Mouse (Mus musculus): ENCODE data around the gene Gfod2. TPM values are rescaled to one million over a fixed set of nuclear protein-coding genes. Genes with fewer than 3 reads are reported as not detected.

Gene Gfod2
- total RNA-seq, 2 experiments from 2014 or later = 19.2 to 23.1 TPM

- DNase-seq (ENCODE audit: extremely low spot score in 1 of 2, low spot score in 1 of 2) = no peak
Observed at GRCm38 (mm10) chr8:105704955-105705354, 53.5 kb downstream of the Gfod2 start.

DNA sequence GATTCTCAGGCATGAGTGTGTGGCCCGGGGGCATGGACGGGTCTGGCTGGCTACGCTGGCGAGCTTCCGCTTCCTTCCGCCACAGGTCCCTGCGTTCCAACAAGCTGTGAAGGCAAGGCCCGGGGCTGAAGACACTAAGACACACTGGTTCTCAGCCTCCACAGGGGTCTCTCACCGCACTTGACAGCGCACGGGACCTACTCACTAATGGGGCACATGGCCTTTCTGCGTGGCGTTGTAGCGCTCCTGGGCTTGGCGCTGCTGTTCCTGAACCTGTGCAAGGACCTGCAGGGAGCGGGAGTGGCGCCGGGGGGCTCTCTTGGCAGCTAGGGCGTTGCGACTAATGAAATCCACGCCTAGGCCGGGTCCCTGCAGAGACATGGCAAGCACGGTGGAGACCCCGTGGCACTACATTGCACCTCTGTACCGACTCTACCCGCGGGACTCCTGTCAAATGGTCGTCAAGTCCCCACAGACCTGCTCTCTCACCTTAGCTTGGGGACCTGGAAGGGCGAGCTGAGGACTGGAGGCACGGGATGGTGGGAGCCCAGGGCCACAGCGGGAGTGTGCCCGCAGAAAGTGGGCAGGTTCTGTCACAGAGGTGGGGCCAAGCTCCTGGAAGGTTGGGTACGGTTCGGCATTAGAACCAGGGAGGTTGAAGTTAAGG lies 54.2 kb downstream of the Gfod2 start:
- no peak for DNase-seq (ENCODE audit: extremely low spot score in 1 of 2, low spot score in 1 of 2)

GRCm38 (mm10) chr8:105702731-105703415 lies 55.6 kb downstream of the Gfod2 start:
- no peak for DNase-seq (ENCODE audit: extremely low spot score in 1 of 2, low spot score in 1 of 2)

DNA sequence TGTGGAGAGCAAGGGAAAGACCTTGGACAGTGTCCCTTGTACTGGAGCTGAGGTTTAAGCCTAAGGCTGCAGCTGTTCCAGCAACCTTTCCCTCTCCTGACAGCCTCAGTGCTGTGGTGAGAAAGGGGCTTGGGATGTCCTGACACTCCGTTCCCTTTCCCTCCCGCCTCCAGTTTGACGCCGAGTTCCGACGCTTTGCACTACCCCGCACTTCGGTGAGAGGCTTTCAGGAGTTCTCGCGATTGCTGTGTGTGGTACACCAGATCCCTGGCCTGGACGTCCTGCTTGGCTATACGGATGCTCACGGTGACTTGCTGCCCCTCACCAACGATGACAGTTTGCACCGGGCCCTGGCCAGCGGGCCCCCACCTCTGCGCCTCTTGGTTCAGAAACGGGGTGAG lies 56.5 kb downstream of the Gfod2 start:
- DNase-seq (ENCODE audit: extremely low spot score in 1 of 2, low spot score in 1 of 2) = no peak

DNA sequence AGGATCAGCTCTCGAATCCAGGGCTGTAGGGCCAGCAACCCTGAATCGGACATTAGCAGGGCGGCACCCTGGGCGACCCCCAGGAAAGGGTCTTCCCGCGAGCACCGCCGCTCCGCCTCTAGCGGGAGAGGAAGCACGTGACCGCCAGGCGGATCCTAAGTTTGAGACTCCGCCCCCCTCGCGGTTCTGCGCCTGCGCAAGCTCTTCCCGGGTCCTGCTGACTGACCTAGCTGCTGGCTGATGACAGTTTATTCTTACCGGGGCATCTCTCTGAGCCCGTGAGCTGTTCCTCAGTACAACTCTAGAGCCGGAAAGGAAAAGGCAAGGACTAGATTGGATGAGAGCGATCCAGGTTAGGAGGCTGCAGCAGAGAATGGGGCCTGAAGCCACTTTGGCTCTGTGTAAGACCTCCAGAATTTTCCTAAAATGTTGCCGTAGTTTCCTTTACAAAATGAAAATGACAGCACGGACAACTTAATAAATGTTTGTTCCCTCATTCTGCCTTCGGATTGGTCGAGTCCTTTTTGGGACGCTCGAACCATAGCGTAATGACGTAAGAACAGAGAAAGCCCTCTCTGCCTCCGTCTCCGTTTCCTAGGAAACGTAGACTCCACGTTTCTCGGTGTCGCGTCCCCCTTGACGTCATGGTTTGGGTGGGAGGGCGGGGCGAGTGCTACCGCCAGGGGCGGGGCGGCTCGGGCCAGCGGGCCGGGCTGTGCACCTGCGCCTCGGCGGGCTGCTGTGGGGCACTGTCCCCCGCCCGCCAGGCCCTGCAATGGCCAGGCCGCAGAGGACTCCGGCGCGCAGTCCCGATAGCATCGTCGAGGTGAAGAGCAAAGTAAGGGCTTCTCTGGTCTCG lies 57.3 kb downstream of the Gfod2 start, which contains the start of the genes Acd and Pard6a:
Acd (minus strand) TSS at position 137 of the 859 bp plus-strand sequence.
Pard6a (plus strand) TSS at position 183 of the 859 bp plus-strand sequence.
- DNase-seq (ENCODE audit: extremely low spot score in 1 of 2, low spot score in 1 of 2) = peak; percentile 95

DNA sequence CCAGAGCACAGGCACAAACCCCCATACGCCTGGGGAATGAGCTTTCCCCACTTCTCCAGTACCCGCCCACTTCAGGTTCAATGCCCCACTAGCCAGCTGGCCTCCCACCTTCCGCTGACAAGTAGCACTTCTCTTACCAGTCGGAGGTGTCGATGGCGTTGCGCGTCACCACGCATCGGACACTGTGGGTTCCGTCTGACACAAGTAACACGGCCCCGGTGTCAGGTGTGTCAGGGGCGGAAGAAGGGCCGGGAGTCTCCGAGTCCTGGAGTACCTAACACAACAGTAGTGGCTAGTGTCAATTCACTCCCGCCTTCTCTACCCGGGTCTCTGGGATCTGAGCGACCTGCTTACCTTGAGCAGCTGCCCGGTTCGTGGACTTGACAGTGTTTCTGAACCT lies 57.9 kb downstream of the Gfod2 start:
- DNase-seq (ENCODE audit: extremely low spot score in 1 of 2, low spot score in 1 of 2) = peak in 1 of 2 experiments; percentile 42

- DNase-seq (ENCODE audit: extremely low spot score in 1 of 2, low spot score in 1 of 2) = no peak
Observed at GRCm38 (mm10) chr8:105699488-105700215, 58.8 kb downstream of the Gfod2 start.

DNA sequence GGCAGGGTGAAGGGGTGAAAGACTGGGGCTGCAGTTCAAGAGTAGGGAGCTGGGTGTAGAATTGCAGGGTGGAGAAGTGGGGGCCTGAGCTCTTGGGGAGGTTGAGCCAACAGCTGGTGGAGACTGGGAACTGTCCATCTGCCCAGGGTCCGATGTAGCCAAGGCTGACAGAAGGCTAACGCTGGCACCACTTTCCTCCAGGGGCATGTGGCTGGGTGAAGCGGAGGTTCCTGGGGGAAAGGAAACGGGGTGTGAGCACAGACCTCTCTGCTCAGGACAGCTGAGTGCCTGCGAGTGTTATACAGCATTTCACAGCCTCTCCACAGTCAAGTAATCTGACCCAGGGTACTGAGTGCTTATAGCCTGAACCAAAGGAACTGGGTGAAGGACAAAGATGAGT lies 59.7 kb downstream of the Gfod2 start:
- DNase-seq (ENCODE audit: extremely low spot score in 1 of 2, low spot score in 1 of 2) = no peak

DNA sequence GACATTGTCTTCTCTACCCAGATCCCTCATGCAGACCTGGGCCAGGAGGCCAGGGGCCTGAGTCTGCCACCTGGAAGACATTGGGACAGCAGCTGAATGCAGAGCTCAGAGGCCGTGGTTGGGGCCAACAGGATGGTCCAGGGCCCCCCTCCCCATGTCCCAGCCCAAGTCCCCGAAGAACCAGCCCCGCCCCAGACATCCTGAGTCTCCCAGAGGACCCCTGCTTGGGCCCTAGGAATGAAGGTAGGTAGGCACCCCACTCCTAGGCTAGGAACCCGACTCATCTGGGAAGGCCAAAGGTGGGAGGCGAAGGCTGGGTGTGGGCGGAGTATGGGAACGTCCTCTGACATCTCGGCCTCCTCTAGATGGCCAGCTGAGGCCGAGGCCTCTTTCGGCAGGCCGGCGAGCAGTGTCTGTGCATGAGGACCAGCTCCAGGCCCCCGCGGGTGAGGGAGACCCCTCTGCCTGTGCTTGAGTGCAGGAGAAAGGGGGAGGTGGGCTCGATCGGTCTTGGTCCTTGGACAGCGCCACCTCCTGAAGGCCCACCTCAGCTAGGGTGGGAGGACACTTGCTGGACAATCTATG lies 61.2 kb downstream of the Gfod2 start:
- DNase-seq (ENCODE audit: extremely low spot score in 1 of 2, low spot score in 1 of 2) = no peak

DNA sequence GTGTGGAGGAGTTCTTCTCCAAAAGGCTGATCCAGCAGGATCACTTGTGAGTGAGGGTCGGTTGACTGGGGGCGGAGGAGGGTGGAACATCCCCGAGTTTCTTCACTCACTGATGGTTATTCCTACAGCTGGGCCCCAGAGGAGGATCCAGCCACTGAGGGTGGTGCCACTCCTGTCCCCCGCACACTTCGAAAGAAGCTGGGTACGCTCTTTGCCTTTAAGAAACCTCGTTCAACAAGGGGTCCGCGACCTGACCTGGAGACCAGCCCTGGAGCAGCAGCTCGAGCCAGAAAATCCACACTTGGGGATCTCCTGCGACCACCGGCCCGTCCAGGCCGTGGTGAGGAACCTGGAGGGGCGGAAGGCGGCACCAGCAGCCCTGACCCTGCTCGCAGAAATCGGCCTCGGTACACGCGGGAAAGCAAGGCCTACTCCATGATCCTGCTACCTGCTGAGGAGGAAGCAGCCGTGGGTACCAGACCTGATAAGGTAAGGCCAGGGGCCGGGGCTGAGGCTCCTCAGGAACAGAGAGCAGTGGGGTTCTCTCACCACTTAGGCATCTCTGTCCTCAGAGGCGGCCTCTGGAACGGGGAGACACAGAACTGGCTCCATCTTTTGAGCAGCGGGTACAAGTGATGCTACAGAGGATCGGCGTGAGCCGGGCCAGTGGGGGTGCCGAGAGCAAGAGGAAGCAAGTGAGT lies 63.2 kb downstream of the Gfod2 start:
- no peak for DNase-seq (ENCODE audit: extremely low spot score in 1 of 2, low spot score in 1 of 2)

DNA sequence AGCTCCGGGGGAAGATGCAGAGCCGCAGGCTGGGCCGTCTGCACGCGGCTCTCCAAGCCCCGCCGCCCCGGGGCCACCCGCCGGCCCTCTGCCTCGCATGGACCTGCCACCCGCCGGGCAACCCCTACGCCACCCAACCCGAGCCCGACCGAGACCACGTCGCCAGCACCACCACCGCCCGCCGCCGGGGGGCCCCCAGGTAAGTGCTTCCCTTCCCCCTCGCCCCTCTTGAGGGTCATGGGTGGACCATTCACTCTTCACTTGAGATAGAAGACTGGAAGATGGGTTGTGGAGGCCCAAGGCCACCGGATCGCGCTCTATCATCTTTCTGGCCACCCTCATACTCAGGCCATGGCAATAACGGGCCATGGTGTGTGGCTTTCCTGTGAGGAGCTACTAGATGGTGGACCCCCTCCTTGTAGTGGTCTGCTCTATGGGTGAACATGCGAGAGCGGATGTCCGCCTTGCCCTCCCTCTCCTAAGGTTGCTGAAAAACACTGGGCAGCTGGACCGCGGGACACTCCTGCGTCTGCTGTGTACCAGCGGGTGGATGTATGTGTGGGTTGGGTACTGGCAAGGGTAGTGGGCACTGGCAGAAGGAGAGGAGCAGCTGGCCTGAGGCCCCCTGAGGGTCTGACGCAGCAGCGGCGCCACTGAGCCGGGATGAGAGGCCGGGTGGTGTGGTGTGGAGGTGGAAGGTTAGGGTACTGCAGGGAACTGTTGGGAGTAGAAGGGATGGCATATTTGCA lies 64.2 kb downstream of the Gfod2 start:
- peak in 1 of 2 experiments; percentile 36 for DNase-seq (ENCODE audit: extremely low spot score in 1 of 2, low spot score in 1 of 2)

GRCm38 (mm10) chr8:105693648-105694047 lies 64.8 kb downstream of the Gfod2 start:
- DNase-seq (ENCODE audit: extremely low spot score in 1 of 2, low spot score in 1 of 2) = peak; percentile 55 to 82

DNA sequence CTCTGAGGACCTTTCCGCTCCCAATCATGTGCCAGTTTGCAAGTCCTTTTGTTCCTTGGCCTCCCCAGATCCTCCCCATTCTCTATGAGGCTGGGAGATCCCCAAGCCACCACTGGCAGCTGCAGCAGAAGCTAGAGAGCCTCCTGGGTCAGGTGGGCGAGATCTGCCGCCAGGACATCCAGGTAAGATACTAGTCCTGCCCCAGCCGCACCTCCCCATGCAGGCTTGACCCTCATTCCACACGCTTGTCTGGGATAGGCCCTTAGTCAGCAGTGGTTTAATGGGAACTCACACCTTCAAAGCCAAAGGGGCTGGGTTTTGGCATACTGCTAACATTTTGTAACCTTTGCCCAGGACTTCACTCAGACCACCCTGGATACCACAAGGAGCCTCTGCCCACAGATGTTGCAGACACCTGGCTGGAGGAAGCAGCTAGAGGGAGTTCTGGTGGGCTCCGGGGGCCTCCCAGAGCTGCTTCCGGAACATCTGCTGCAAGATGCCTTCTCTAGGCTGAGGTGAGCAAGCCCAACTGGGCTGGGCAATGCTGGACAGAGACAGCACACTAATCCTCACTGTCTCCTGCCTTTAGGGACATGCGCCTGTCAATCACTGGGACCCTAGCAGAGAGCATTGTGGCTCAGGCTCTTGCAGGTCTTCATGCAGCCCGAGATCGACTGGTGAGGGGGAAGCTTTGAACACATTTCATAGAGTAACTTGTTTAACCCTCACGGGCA lies 65.8 kb downstream of the Gfod2 start:
- no peak for DNase-seq (ENCODE audit: extremely low spot score in 1 of 2, low spot score in 1 of 2)

DNA sequence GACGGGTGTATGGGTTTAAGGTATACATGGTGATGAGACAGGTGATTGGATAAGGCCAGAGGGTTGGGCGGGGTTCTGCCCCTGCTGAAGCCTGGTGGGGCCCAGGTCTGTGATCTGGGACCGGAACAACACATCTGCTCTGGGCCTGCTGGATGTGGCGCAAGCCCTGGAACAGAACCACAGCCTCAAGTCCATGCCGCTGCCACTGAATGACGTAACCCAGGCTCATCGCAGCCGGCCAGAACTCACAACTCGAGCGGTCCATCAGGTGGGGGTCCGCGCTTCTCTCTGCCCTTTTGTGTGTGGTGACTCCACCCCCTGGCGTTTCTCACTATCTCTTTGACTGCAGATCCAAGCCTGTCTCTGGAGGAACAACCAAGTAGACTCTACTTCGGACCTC lies 67.5 kb downstream of the Gfod2 start:
- no peak for DNase-seq (ENCODE audit: extremely low spot score in 1 of 2, low spot score in 1 of 2)

- no peak for DNase-seq (ENCODE audit: extremely low spot score in 1 of 2, low spot score in 1 of 2)
Observed at GRCm38 (mm10) chr8:105689983-105690360, 68.5 kb downstream of the Gfod2 start.

DNA sequence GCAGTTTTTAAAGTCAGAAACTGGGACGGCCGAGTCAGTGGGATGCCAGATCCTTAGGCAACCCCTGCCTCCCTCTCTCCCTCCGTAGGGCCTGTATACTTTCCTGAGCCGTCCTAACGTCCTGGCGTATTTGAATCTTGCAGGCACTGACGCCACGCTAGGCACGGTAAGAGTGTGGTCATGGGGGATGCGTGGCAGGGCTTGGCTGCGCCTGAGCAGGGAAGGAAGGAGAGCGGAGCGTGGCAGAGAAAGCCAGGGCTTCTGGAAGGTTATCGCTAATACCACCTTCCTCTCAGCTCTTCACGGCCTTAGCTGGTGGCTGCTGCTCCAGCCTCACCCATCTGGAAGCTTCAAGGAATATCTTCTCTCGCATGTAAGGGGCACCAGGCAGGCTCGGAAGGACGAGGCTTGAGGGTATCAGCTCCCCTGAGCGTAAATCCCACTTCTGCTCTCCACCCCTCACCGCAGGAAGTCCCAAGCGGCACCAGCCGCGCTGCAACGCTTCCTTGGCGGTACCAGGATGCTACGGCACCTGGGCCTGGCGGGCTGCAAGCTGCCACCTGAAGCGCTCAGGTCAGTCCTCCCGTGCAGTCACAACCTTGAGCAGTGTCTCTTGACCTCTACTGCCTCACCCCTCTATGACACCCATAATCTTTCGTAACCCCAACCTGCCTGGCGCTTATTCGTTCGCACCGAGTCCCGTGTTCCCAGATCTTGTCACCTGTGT lies 69.0 kb downstream of the Gfod2 start:
- no peak for DNase-seq (ENCODE audit: extremely low spot score in 1 of 2, low spot score in 1 of 2)

- no peak for DNase-seq (ENCODE audit: extremely low spot score in 1 of 2, low spot score in 1 of 2)
Observed at GRCm38 (mm10) chr8:105688242-105688752, 70.2 kb downstream of the Gfod2 start.
